Mouse (Mus musculus) spleen, postnatal 10 days (tissue): Measurements from ENCODE around the gene Rpl9-ps6.
"Not testable (repeated sequence)": the region's sequence is repeated elsewhere in the genome, so short reads cannot be mapped to it uniquely, and the experiment has no call there.

Experiments
- DNase-seq, 2 experiments: peaks; one replicate each; pipeline ENCODE4 v3.0.0; 2021 to 2022; ENCODE audit warnings: low spot score in 2 of 2

The Rpl9-ps6 gene

GRCm38 (mm10) chr19:32481511-32481910 is 15.1 kb upstream of the Rpl9-ps6 start:
- no peak for DNase-seq

GRCm38 (mm10) chr19:32480791-32481442 is 14.5 kb upstream of the Rpl9-ps6 start:
- DNase-seq, result no peak

GRCm38 (mm10) chr19:32480255-32480654 is 13.9 kb upstream of the Rpl9-ps6 start:
- no peak for DNase-seq

GRCm38 (mm10) chr19:32476712-32477052 is 10.3 kb upstream of the Rpl9-ps6 start:
- no peak for DNase-seq

GRCm38 (mm10) chr19:32476016-32476711 is 9.8 kb upstream of the Rpl9-ps6 start:
- no peak for DNase-seq

GRCm38 (mm10) chr19:32470570-32471263 is 4.3 kb upstream of the Rpl9-ps6 start:
- no peak for DNase-seq

- DNase-seq, result peak in 1 of 2 experiments; percentile 59
Measured at GRCm38 (mm10) chr19:32470059-32470497, 3.7 kb upstream of the Rpl9-ps6 start.

- DNase-seq, result no peak
Measured at GRCm38 (mm10) chr19:32467325-32467724, 947 bp upstream of the Rpl9-ps6 start.

GRCm38 (mm10) chr19:32465228-32465627 is 1.1 kb downstream of the Rpl9-ps6 start:
- DNase-seq, result no peak

GRCm38 (mm10) chr19:32463037-32463436 is 3.3 kb downstream of the Rpl9-ps6 start:
- no peak for DNase-seq

GRCm38 (mm10) chr19:32457631-32458030 is 8.7 kb downstream of the Rpl9-ps6 start:
- DNase-seq, result not testable (repeated sequence)

- no peak for DNase-seq
Measured at GRCm38 (mm10) chr19:32456744-32457143, 9.6 kb downstream of the Rpl9-ps6 start.

- no peak for DNase-seq
Measured at GRCm38 (mm10) chr19:32452231-32452630, 14.1 kb downstream of the Rpl9-ps6 start.

- DNase-seq, result no peak
Measured at GRCm38 (mm10) chr19:32448931-32449330, 17.4 kb downstream of the Rpl9-ps6 start.

- peak in 1 of 2 experiments; percentile 54 for DNase-seq
Measured at GRCm38 (mm10) chr19:32441568-32441967, 24.8 kb downstream of the Rpl9-ps6 start.

- DNase-seq, result no peak
Measured at GRCm38 (mm10) chr19:32439356-32439755, 27.0 kb downstream of the Rpl9-ps6 start.

GRCm38 (mm10) chr19:32425856-32426255 is 40.5 kb downstream of the Rpl9-ps6 start:
- no peak for DNase-seq

- peak in 1 of 2 experiments; percentile 1 for DNase-seq
Measured at GRCm38 (mm10) chr19:32424706-32425105, 41.7 kb downstream of the Rpl9-ps6 start.

- no peak for DNase-seq
Measured at GRCm38 (mm10) chr19:32419069-32419468, 47.3 kb downstream of the Rpl9-ps6 start.

- no peak for DNase-seq
Measured at GRCm38 (mm10) chr19:32416692-32417317, 49.6 kb downstream of the Rpl9-ps6 start.
